Mouse (Mus musculus) neural tube, embryonic 15.5 days (tissue): ENCODE data around the gene Pom121. TPM values are rescaled to one million over a fixed set of nuclear protein-coding genes. Genes with fewer than 3 reads are reported as not detected.
A peak's percentile ranks its signal among the peaks of the same experiment; 100 is the strongest.

Experiments
- ATAC-seq: fragments of 200-750 bp; cut with Nextera tagmentation; 2 replicates; pipeline ENCODE4 v1.8.0; 2017; ENCODE audit warnings: mild to moderate bottlenecking, moderate TSS enrichment, moderate library complexity; ENCODE audit not compliant: low FRiP score
- H3K27ac ChIP-seq: fragments of 300-500 bp; sonication (generic); replicated peaks from 2 replicates; pipeline ENCODE4 v1.5.1; 2015; ENCODE audit warnings: mild to moderate bottlenecking, inconsistent platforms
- H3K27me3 ChIP-seq: fragments of 300-500 bp; sonication (generic); replicated peaks from 2 replicates; pipeline ENCODE4 v1.6.1; 2015; ENCODE audit warnings: inconsistent platforms
- H3K36me3 ChIP-seq: fragments of 300-500 bp; sonication (generic); 2 replicates; pipeline ENCODE4 v1.6.1; 2015; ENCODE audit warnings: inconsistent platforms
- H3K4me1 ChIP-seq: fragments of 300-500 bp; sonication (generic); 2 replicates; pipeline ENCODE4 v1.6.1; 2015; ENCODE audit warnings: inconsistent platforms
- H3K4me2 ChIP-seq: fragments of 300-500 bp; sonication (generic); 2 replicates; pipeline ENCODE4 v1.6.1; 2015; ENCODE audit warnings: inconsistent platforms, mild to moderate bottlenecking, moderate library complexity
- H3K4me3 ChIP-seq: fragments of 300-500 bp; sonication (generic); replicated peaks from 2 replicates; pipeline ENCODE4 v1.5.1; 2015; ENCODE audit warnings: mild to moderate bottlenecking, inconsistent platforms
- H3K9ac ChIP-seq: fragments of 300-500 bp; sonication (generic); replicated peaks from 2 replicates; pipeline ENCODE4 v1.6.1; 2015; ENCODE audit warnings: mild to moderate bottlenecking, inconsistent platforms
- H3K9me3 ChIP-seq: fragments of 300-500 bp; sonication (generic); replicated peaks from 2 replicates; pipeline ENCODE4 v1.6.1; 2016; ENCODE audit warnings: inconsistent platforms
- WGBS: fragments of 180-500 bp; shearing (Covaris S2); methylation state at CpG from one replicate; pipeline ENCODE4 v1.1.7; 2015; ENCODE audit warnings: mixed read lengths; 5-methylcytosine and 5-hydroxymethylcytosine counted together
- polyA plus RNA-seq: library from polyadenylated mRNA; unstranded; fragments of >200 nt; fragmentation: Nextera tagmentation; extraction: Ambion mirVana; gene quantifications from 2 replicates; pipeline ENCODE4 v1.2.1, GENCODE M21; 2015

Gene Pom121
- 7.7 and 9.5 TPM in 2 replicates for polyA plus RNA-seq

DNA sequence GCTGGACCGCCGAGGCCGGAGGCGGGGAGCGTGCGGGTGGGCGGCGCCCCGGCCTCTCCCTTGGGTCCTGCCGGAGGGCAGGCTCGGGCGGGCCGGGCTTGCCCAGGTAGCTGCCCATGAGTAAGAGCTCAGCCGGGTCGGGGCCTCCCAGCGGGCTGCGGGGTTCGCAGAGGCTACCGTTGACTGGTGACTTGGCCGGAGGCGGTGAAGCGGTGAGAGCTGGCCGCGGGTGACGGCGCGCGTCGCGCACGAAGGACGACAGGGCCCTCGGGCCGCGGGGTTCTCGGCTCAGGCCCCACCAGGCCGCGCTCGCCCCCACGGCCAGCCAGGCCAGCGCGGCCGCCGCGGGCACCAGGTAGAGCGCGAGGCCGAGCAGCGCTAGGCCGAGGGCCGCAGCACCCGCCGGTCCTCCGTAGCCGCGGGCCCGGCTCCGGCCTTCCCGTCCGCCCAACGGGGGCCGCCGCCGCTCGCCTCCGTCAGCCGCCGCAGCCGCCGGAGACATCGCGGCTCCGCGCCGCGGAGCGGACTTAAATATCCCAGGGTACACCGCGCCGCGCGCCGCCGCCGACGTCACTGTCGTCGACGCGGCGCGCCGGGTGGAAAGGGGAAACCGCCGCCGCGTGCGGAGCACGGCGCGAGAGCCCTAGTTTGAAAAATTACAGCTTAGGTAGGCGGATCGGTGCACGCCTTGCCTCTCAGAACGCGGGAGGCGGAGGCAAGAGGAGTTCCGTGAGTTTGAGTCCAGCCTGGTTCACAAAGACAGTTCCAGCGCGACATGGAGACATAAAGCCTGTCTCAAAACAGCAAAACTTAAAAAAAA is at the start of gene Pom121:
Gene Pom121, minus strand, starts transcription at position 543 of the 820 bp plus-strand sequence.
- peak within 1 kb of the TSS; percentile 85 for H3K4me2 ChIP-seq
- H3K4me1 ChIP-seq = peaks cover 27% of the 10 kb centered on the region
- ATAC-seq = peak; percentile 94
- under 1% methylated on average over 78 of the region's 110 CpGs for WGBS
- H3K27ac ChIP-seq = peak within 1 kb of the TSS; percentile 85
- peaks cover 28% of the 10 kb centered on the region for H3K36me3 ChIP-seq
- H3K27me3 ChIP-seq = no peaks in the 10 kb centered on the region
- peak within 1 kb of the TSS; percentile 64 for H3K9ac ChIP-seq
- H3K4me3 ChIP-seq = peak within 1 kb of the TSS; percentile 61
- H3K9me3 ChIP-seq = no peaks in the 10 kb centered on the region

DNA sequence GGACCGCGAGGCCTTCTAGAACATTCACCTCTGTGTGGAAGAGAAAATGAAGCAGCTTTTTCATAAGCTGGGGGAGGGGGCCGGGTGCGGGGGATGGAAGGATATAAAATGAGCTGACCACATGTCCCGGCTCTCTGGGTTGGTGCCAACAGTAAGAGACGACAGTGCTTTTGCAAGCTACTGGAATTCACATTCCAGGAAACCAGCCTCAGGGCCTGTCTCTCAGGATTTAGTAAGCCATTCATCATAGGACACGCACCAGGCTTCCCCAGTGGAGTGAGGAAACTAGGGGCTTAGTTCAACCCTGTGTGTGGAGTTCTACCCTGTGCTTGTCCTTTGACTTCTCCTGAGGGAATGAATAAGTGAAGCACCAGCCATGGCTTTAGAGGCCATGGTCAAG is 48.1 kb upstream of the Pom121 start:
- H3K27me3 ChIP-seq = no peaks in the 10 kb centered on the region
- H3K27ac ChIP-seq = no peak overlapping the region
- 71% methylated on average over 7 of the region's 7 CpGs for WGBS
- H3K4me3 ChIP-seq = no peak overlapping the region
- peaks cover 59% of the 10 kb centered on the region for H3K36me3 ChIP-seq
- no peak overlapping the region for H3K9ac ChIP-seq
- ATAC-seq = no peak
- no peaks in the 10 kb centered on the region for H3K4me1 ChIP-seq
- no peak overlapping the region for H3K4me2 ChIP-seq
- no peaks in the 10 kb centered on the region for H3K9me3 ChIP-seq

DNA sequence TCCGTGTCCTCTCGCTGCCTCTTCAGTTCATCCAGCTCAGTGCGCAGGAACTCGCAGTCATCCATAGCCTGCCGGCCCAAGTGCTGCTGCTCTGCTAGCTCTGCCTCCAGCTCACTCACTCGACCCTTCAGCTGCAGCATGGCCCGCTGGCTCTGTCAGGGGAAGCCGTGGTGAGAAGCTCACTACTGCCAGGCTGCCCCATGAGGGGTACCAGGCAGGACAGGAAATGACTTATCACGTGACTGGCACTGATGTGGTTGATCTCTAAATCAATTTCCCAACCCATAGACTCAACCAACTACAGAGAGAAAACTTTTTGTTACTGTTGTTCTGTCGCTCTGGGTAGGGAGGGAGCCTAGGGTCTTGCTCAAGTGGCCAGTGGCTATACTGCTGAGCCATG is 40.7 kb upstream of the Pom121 start:
- no peak for ATAC-seq
- Histone ChIP-seq H3K4me3 (no peak overlapping the region), H3K9ac (no peak overlapping the region), H3K9me3 (no peaks in the 10 kb centered on the region), H3K27ac (no peak overlapping the region), H3K4me2 (no peak overlapping the region), H3K4me1 (peaks cover 5% of the 10 kb centered on the region; the same call in 1 of the 2 replicates), H3K27me3 (no peaks in the 10 kb centered on the region), H3K36me3 (peaks cover 82% of the 10 kb centered on the region)
- 98% methylated on average over 10 of the region's 10 CpGs for WGBS

DNA sequence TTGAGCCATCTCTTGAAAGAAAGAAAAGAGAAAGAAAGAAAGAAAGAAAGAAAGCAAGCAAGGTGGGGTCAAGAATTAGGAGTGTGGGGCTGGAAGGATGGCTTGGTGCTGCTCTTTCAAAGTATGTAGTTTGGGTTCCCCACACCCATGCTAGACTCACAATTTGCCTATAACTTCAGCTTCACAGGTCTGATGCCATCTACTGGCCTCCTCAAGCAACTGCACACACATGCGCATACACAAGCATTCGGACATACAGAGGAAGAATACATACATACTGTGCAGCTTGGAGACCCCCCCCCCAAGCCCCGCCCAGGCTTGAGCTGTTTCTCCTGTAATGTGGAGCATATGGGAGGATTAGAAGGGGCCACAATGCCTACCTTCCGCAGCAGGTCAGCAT is 39.5 kb upstream of the Pom121 start:
- Histone ChIP-seq H3K4me1 (peaks cover 5% of the 10 kb centered on the region; the same call in 1 of the 2 replicates), H3K4me3 (no peak overlapping the region), H3K9ac (no peak overlapping the region), H3K27me3 (no peaks in the 10 kb centered on the region), H3K4me2 (no peak overlapping the region), H3K36me3 (peaks cover 89% of the 10 kb centered on the region), H3K9me3 (no peaks in the 10 kb centered on the region), H3K27ac (no peak overlapping the region)
- 99% methylated on average over 4 of the region's 4 CpGs for WGBS
- ATAC-seq = no peak

DNA sequence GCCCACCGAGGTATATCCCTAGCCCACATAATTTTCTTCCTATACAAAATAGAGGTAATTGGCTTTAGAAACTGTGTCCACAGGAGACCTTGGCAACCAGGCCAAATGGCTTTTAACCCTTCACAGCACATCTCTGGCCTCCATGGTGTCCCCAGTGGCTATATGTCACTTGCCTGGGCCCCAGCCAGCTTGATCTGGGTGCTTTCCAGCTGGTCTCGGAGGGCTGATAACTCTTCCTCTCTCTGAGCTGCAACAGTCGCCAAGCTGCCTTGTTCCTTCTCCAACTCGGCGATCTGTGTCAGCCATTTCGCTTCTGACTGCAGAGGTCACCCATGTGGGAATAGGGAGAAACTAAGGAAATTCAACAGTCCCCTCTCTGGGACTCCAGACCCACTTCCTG is 36.8 kb upstream of the Pom121 start:
- H3K36me3 ChIP-seq = peaks cover 91% of the 10 kb centered on the region
- no peak overlapping the region for H3K4me3 ChIP-seq
- H3K9ac ChIP-seq = no peak overlapping the region
- 61% methylated on average over 6 of the region's 6 CpGs for WGBS
- peaks cover 5% of the 10 kb centered on the region; the same call in 1 of the 2 replicates for H3K4me1 ChIP-seq
- no peak overlapping the region for H3K27ac ChIP-seq
- no peak for ATAC-seq
- no peaks in the 10 kb centered on the region for H3K27me3 ChIP-seq
- no peak overlapping the region for H3K4me2 ChIP-seq
- H3K9me3 ChIP-seq = no peaks in the 10 kb centered on the region

DNA sequence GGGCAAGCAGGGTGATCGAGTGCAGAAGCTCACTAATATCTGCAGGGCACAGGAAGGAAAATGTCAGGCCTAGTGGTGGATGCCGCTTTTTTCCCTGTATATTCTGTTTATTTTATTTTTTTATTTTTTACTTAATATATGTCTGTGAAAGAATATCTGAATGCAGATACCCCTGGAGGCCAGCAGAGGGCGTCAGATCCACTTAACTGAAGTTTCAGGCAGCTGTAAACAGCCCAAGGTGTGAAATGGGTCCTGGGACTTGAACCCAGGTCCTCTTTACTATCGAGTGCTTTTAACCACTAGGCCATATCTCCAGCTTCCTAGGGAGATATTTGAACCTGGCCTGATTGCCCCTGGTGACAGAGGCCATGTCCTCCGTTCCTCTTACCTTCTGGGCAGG is 34.4 kb upstream of the Pom121 start:
- no peak overlapping the region for H3K9ac ChIP-seq
- H3K36me3 ChIP-seq = peaks cover 91% of the 10 kb centered on the region
- no peak for ATAC-seq
- H3K4me2 ChIP-seq = no peak overlapping the region
- H3K4me3 ChIP-seq = no peak overlapping the region
- H3K4me1 ChIP-seq = peaks cover 5% of the 10 kb centered on the region; the same call in 1 of the 2 replicates
- H3K9me3 ChIP-seq = no peaks in the 10 kb centered on the region
- 74% methylated on average over 5 of the region's 5 CpGs for WGBS
- no peak overlapping the region for H3K27ac ChIP-seq
- no peaks in the 10 kb centered on the region for H3K27me3 ChIP-seq

DNA sequence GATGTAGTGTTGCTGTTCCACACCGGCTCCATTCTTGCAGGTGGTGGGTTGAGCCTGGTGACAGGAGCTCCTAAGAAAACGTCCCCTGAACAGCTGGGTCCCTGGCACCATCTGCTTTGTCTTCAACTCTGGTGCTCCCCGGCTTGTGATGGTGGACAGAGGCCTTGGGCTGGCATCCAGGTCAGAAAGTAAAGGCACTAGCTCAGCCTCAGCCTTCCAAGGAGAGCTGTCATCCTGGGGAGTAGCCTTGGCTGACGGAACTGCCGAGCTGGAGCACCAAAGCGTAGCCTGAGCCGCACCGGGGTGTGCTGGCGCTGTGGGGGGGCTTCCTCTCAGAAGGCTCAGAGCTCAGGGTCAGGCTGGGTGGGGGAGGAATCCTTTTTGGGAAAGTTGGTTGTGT is 15.9 kb upstream of the Pom121 start:
- ATAC-seq = no peak
- no peak overlapping the region for H3K4me2 ChIP-seq
- H3K9ac ChIP-seq = no peak overlapping the region
- peaks cover 56% of the 10 kb centered on the region for H3K36me3 ChIP-seq
- no peak overlapping the region for H3K27ac ChIP-seq
- WGBS = 93% methylated on average over 9 of the region's 9 CpGs
- no peak overlapping the region for H3K4me3 ChIP-seq
- H3K9me3 ChIP-seq = no peaks in the 10 kb centered on the region
- no peaks in the 10 kb centered on the region for H3K27me3 ChIP-seq
- no peaks in the 10 kb centered on the region for H3K4me1 ChIP-seq

DNA sequence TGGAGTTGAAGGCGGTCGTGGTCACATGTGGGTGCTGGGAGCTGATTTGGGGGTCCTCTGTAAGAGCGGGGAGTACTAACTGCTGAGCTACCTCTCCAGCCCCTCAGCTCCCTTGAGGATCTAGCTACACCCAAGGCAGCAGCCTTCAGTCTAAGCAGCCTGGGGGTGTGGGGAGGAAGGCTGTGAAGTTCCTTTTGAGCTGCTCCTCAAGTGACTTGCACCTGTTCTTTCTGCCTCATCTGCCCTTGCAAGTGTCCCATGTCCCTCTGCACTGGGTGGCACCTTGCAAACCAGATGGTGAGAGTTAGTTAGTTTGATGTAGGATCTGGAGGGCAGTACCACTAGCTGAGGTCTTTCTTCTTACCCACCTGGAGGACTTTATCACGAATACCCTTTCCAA is 13.8 kb upstream of the Pom121 start:
- no peak overlapping the region for H3K27ac ChIP-seq
- H3K36me3 ChIP-seq = peaks cover 37% of the 10 kb centered on the region
- no peaks in the 10 kb centered on the region for H3K9me3 ChIP-seq
- no peak for ATAC-seq
- no peak overlapping the region for H3K9ac ChIP-seq
- no peaks in the 10 kb centered on the region for H3K27me3 ChIP-seq
- no peak overlapping the region for H3K4me2 ChIP-seq
- H3K4me3 ChIP-seq = no peak overlapping the region
- peaks cover 7% of the 10 kb centered on the region for H3K4me1 ChIP-seq
- 85% methylated on average over 4 of the region's 4 CpGs for WGBS

DNA sequence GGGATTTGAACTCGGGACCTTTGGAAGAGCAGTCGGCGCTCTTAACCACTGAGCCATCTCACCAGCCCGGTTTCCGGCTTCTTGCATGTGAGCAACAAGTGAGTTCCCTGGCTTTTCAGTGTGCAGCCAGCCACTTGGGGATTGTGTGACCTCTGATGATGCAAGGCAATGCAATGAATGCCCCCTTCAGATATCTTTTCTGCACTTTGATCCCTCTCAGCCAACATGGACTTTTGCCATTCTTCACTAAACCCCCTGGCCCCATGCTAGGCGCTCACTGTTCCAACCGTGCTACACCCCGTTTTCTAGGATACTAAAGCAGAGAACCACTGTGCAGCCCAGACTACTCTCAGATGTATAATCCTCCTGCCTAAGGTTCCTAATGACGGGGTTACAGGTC is 11.1 kb upstream of the Pom121 start:
- Histone ChIP-seq H3K9ac (no peak overlapping the region), H3K36me3 (peaks cover 17% of the 10 kb centered on the region), H3K27ac (no peak overlapping the region), H3K27me3 (no peaks in the 10 kb centered on the region), H3K4me1 (peaks cover 7% of the 10 kb centered on the region), H3K4me3 (no peak overlapping the region), H3K9me3 (no peaks in the 10 kb centered on the region), H3K4me2 (no peak overlapping the region)
- WGBS = 87% methylated on average over 9 of the region's 9 CpGs
- no peak for ATAC-seq

DNA sequence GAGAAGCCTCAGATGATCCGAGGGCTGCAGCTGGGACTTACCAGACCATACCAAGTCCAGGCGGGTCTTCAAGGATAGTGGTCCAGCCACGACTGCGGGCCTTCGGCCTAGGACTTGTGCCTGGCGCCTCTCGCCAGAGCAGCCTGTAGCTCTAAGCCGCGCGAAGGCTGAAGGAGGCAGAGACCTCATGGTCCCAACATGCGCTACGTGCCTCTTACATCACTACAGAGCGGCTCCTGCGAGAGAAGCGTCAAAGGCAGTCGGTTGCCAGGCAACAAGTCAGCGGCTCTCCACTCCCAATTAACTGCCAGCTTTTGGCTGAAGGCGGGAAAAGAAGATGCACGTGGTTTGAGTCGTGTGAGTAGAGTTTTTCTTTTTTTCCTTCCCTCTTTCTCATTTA is 10.3 kb upstream of the Pom121 start:
- Histone ChIP-seq H3K4me1 (peaks cover 7% of the 10 kb centered on the region), H3K27ac (no peak overlapping the region), H3K9ac (0 out of 2 replicates have a peak overlapping the region, but pooled peaks have one; percentile 20), H3K36me3 (peaks cover 9% of the 10 kb centered on the region), H3K27me3 (no peaks in the 10 kb centered on the region), H3K4me3 (0 out of 2 replicates have a peak overlapping the region, but pooled peaks have one; percentile 9), H3K9me3 (no peaks in the 10 kb centered on the region), H3K4me2 (peak overlapping the region; percentile 47)
- 27% methylated on average over 20 of the region's 20 CpGs for WGBS
- ATAC-seq = peak; percentile 87

DNA sequence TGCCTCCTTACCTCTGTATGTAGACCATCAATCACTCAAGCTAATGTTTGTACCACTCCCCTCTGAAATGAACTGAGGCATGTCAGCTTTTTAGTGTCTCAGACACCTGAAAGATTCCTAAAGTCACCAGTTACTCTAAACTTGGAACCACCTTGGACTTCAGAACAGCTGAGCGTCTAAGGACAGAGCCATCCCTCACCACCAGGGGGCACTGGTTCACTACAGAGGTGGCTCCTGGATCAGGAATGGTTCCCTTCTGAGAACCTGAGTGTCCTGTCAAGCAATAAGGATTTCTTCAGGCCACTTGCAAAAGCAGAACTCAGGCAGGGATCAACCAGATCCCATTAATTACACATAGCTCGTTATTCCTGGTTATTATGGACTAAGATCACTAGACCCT is 5.9 kb upstream of the Pom121 start:
- Histone ChIP-seq H3K4me3 (no peak overlapping the region), H3K9ac (no peak overlapping the region), H3K4me1 (peaks cover 7% of the 10 kb centered on the region), H3K36me3 (no peaks in the 10 kb centered on the region), H3K4me2 (no peak overlapping the region), H3K27me3 (no peaks in the 10 kb centered on the region), H3K9me3 (no peaks in the 10 kb centered on the region), H3K27ac (no peak overlapping the region)
- WGBS = 4% methylated on average over 2 of the region's 2 CpGs
- ATAC-seq = no peak

DNA sequence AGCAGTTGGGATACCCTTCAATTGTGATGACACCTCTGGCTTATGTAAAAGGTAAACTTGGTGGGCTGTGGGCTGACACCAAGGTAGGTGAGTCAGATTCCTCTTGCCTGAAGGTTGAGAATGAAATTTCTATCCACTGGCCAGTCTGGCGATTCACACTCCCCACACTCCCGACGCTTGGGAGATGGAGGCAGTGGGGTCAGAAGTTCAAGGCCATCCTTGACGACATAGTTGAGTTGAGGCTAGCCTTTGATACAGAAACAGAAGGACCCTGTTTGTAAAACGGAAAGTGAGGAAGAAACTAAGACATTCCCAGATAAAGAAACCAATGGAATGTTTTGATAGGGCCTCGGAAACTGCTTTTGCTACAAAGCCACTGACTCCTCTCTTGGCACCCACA is 5.0 kb upstream of the Pom121 start:
- H3K9ac ChIP-seq = no peak overlapping the region
- no peak for ATAC-seq
- no peak overlapping the region for H3K4me3 ChIP-seq
- peaks cover 5% of the 10 kb centered on the region for H3K4me1 ChIP-seq
- no peaks in the 10 kb centered on the region for H3K9me3 ChIP-seq
- H3K27me3 ChIP-seq = no peaks in the 10 kb centered on the region
- no peak overlapping the region for H3K4me2 ChIP-seq
- no peak overlapping the region for H3K27ac ChIP-seq
- WGBS = 67% methylated on average over 6 of the region's 6 CpGs
- no peaks in the 10 kb centered on the region for H3K36me3 ChIP-seq
